Mouse (Mus musculus) brain, embryonic 14.5 days (tissue): ENCODE data around the gene Tulp4.

ENCODE experiments used
- CTCF ChIP-seq: fragments of 200-500 bp; IDR thresholded peaks from 2 replicates; pipeline ENCODE4 v1.5.1; 2012; ENCODE audit warnings: inconsistent platforms, mild to moderate bottlenecking, moderate library complexity, borderline replicate concordance; ENCODE audit not compliant: insufficient read depth, insufficient read length; ENCODE audit errors: extremely low read depth
- POLR2A ChIP-seq: fragments of 200-500 bp; IDR thresholded peaks from 2 replicates; pipeline ENCODE4 v1.6.1; 2012; ENCODE audit warnings: mild to moderate bottlenecking, inconsistent platforms, borderline replicate concordance; ENCODE audit not compliant: poor library complexity, insufficient read depth, insufficient read length, severe bottlenecking; ENCODE audit errors: extremely low read depth

- TF ChIP-seq POLR2A (no peak), CTCF (no peak)
Measured at GRCm38 (mm10) chr17:6063532-6063931, 42.7 kb upstream of the Tulp4 start.
